15 mouse cellular contexts compared by ENCODE assay signal in genomic region chr5:73210127-73210970, GRCm38 (mm10). TPM values are rescaled to one million over a fixed set of nuclear protein-coding genes. Genes with fewer than 3 reads are reported as not detected.
DNase-seq lines count a peak whose midpoint lies in the region; ATAC-seq and TF ChIP-seq lines count a peak whose summit lies in the region.
"Had no signal": no experiment of that assay in that cellular context is flagged by ENCODE, and none has a peak within 500 bp of the region (broad histone marks: within the 10 kb centered on the region; RNA-seq: fewer than 3 reads in every experiment).

No protein-coding gene starts in this region.

- WGBS in forebrain, embryonic 14.5 days: 85% methylated on average over 22 of the region's 22 CpGs
- WGBS in forebrain, postnatal 0 days: 81% methylated on average over 22 of the region's 22 CpGs
- 83% methylated on average over 22 of the region's 22 CpGs for WGBS in liver, postnatal 0 days (ENCODE audit: insufficient replicate concordance)
- WGBS in liver, embryonic 12.5 days (ENCODE audit: insufficient replicate concordance): 87% methylated on average over 22 of the region's 22 CpGs

- TF ChIP-seq EP300 in liver, postnatal 0 days (IDR thresholded peaks at IDR 0.05; ENCODE audit: low read depth): no peak

- in situ Hi-C loops in ES-E14 (cut with MboI; ENCODE audit: low sequenced_read_pairs in 2 of 2, unreplicated experiment in 2 of 2): no loop called here

- no peak for DNase-seq in forebrain, embryonic 14.5 days (ENCODE audit: low spot score)
- DNase-seq in forebrain, postnatal 0 days: no peak
- no peak for DNase-seq in liver, postnatal 0 days
- DNase-seq in ES-E14 (ENCODE audit: low read depth, low spot score): no peak
- no peak for DNase-seq in retina, postnatal 1 day
- DNase-seq in urinary bladder, postnatal 36 days (ENCODE audit: low spot score in 2 of 2): no peak
- DNase-seq: cerebellum, adult 11 months; cerebellum, postnatal 36 days; heart, postnatal 36 days; layer of hippocampus, adult 9-11 months had no signal

- H3K9me3 ChIP-seq in forebrain, embryonic 14.5 days (replicated peaks; ENCODE audit: control insufficient read depth, low read length): no peaks in the 10 kb centered on the region
- no peaks in the 10 kb centered on the region for H3K9me3 ChIP-seq in forebrain, postnatal 0 days (ENCODE audit: low read length)
- no peaks in the 10 kb centered on the region for H3K9me3 ChIP-seq in liver, postnatal 0 days (ENCODE audit: low read length)
- no peaks in the 10 kb centered on the region for H3K9me3 ChIP-seq in liver, embryonic 12.5 days (replicated peaks)
- no peaks in the 10 kb centered on the region for H3K9me3 ChIP-seq in ES-E14 (ENCODE audit: control insufficient read depth, insufficient read depth, low read depth, low read length)
- H3K9me3 ChIP-seq: embryonic facial prominence, embryonic 12.5 days; lung, embryonic 15.5 days had no signal

- no peak for TF ChIP-seq CTCF in forebrain, postnatal 0 days (IDR thresholded peaks at IDR 0.05; ENCODE audit: low read depth)
- no peak for TF ChIP-seq CTCF in liver, postnatal 0 days (IDR thresholded peaks at IDR 0.05; ENCODE audit: low read depth)

- no peaks in the 10 kb centered on the region for H3K36me3 ChIP-seq in forebrain, embryonic 14.5 days (ENCODE audit: control insufficient read depth, insufficient read depth, low read length)
- H3K36me3 ChIP-seq in forebrain, postnatal 0 days (ENCODE audit: insufficient read depth): no peaks in the 10 kb centered on the region; the same call in 1 of the 2 replicates
- H3K36me3 ChIP-seq in liver, postnatal 0 days (replicated peaks; ENCODE audit: insufficient read depth, low read length): 0 out of 2 replicates have a peak, but pooled peaks cover 6% of the 10 kb centered on the region
- H3K36me3 ChIP-seq in liver, embryonic 12.5 days: peaks cover 18% of the 10 kb centered on the region
- peaks cover 2% of the 10 kb centered on the region; the same call in 1 of the 2 replicates for H3K36me3 ChIP-seq in ES-E14 (ENCODE audit: control insufficient read depth, insufficient read depth, low read length, poor library complexity, severe bottlenecking)

- H3K4me2 ChIP-seq in forebrain, embryonic 14.5 days (ENCODE audit: low read length): no peak overlapping the region
- H3K4me2 ChIP-seq in forebrain, postnatal 0 days (ENCODE audit: low read depth): no peak overlapping the region
- no peak overlapping the region for H3K4me2 ChIP-seq in liver, postnatal 0 days (ENCODE audit: low read depth, low read length)
- no peak overlapping the region for H3K4me2 ChIP-seq in liver, embryonic 12.5 days
- H3K4me2 ChIP-seq: embryonic facial prominence, embryonic 12.5 days; lung, embryonic 15.5 days had no signal

- H3K27me3 ChIP-seq in forebrain, embryonic 14.5 days (replicated peaks; ENCODE audit: control insufficient read depth, insufficient read depth, low read length): no peaks in the 10 kb centered on the region
- no peaks in the 10 kb centered on the region for H3K27me3 ChIP-seq in forebrain, postnatal 0 days (ENCODE audit: insufficient read depth, low read length)
- no peaks in the 10 kb centered on the region for H3K27me3 ChIP-seq in liver, postnatal 0 days (ENCODE audit: insufficient read depth, low read length)
- H3K27me3 ChIP-seq in liver, embryonic 12.5 days (replicated peaks): no peaks in the 10 kb centered on the region
- H3K27me3 ChIP-seq: embryonic facial prominence, embryonic 12.5 days; lung, embryonic 15.5 days had no signal

- H3K27ac ChIP-seq in forebrain, embryonic 14.5 days (ENCODE audit: low read depth, low read length): peak overlapping the region; percentile 27; the same call in 1 of the 2 replicates
- H3K27ac ChIP-seq in forebrain, postnatal 0 days (ENCODE audit: low read depth, low read length): no peak overlapping the region
- H3K27ac ChIP-seq in liver, postnatal 0 days (ENCODE audit: low read depth): peak overlapping the region; percentile 35; the same call in 1 of the 2 replicates
- no peak overlapping the region; the same call in 1 of the 2 replicates for H3K27ac ChIP-seq in liver, embryonic 12.5 days
- peak overlapping the region; percentile 26; the same call in 1 of the 2 replicates for H3K27ac ChIP-seq in ES-E14 (ENCODE audit: insufficient read depth, low read depth, low read length, poor library complexity, severe bottlenecking)
- H3K27ac ChIP-seq: embryonic facial prominence, embryonic 12.5 days; lung, embryonic 15.5 days had no signal

- no peak overlapping the region for H3K9ac ChIP-seq in forebrain, embryonic 14.5 days (ENCODE audit: low read length)
- no peak overlapping the region for H3K9ac ChIP-seq in forebrain, postnatal 0 days
- no peak overlapping the region for H3K9ac ChIP-seq in liver, postnatal 0 days (replicated peaks)
- H3K9ac ChIP-seq in liver, embryonic 12.5 days: no peak overlapping the region
- H3K9ac ChIP-seq in ES-E14 (ENCODE audit: insufficient read depth, low read depth, low read length, poor library complexity, severe bottlenecking): no peak overlapping the region
- H3K9ac ChIP-seq: embryonic facial prominence, embryonic 12.5 days; lung, embryonic 15.5 days had no signal

- H3K4me3 ChIP-seq in forebrain, embryonic 14.5 days (ENCODE audit: low read depth, low read length): no peak overlapping the region
- no peak overlapping the region for H3K4me3 ChIP-seq in forebrain, postnatal 0 days (ENCODE audit: low read depth, low read length)
- H3K4me3 ChIP-seq in liver, postnatal 0 days (ENCODE audit: low read depth, low read length): no peak overlapping the region
- H3K4me3 ChIP-seq in liver, embryonic 12.5 days: no peak overlapping the region
- H3K4me3 ChIP-seq in ES-E14 (ENCODE audit: insufficient read depth in 1 of 2, low read depth in 1 of 2, low read length in 2 of 2, poor library complexity in 1 of 2, severe bottlenecking in 1 of 2): no peak overlapping the region
- H3K4me3 ChIP-seq: embryonic facial prominence, embryonic 12.5 days; lung, embryonic 15.5 days had no signal

- peaks cover 18% of the 10 kb centered on the region; the same call in 1 of the 2 replicates for H3K4me1 ChIP-seq in forebrain, embryonic 14.5 days (ENCODE audit: control insufficient read depth, insufficient read depth, low read length)
- H3K4me1 ChIP-seq in forebrain, postnatal 0 days (ENCODE audit: insufficient read depth): 0 out of 2 replicates have a peak, but pooled peaks cover 4% of the 10 kb centered on the region
- H3K4me1 ChIP-seq in liver, postnatal 0 days (ENCODE audit: insufficient read depth): peaks cover 5% of the 10 kb centered on the region; the same call in 1 of the 2 replicates
- peaks cover 29% of the 10 kb centered on the region for H3K4me1 ChIP-seq in liver, embryonic 12.5 days
- H3K4me1 ChIP-seq in ES-E14 (ENCODE audit: control insufficient read depth in 2 of 2, insufficient read depth in 2 of 2, low read length in 2 of 2, poor library complexity in 1 of 2): peaks cover 21 to 25% of the 10 kb centered on the region in 2 experiments
- H3K4me1 ChIP-seq: lung, embryonic 15.5 days had no signal

- ATAC-seq in forebrain, embryonic 14.5 days: no peak
- no peak for ATAC-seq in forebrain, postnatal 0 days
- peak; percentile 41 for ATAC-seq in liver, postnatal 0 days
- no peak for ATAC-seq in liver, embryonic 12.5 days
- peak; percentile 29 for ATAC-seq in inflammation-experienced regulatory T-cells, adult 6 months
- ATAC-seq: hindbrain, embryonic 16.5 days had no signal

TF ChIP-seq in ES-E14, 5 proteins besides CTCF, POLR2A, EP300 and RAD21:
- TF ChIP-seq HCFC1 (IDR thresholded peaks at IDR 0.05; ENCODE audit: borderline replicate concordance, insufficient read depth, low read length) (no peak), CHD2 (IDR thresholded peaks at IDR 0.05; ENCODE audit: low read depth, low read length) (no peak), ZNF384 (IDR thresholded peaks at IDR 0.05; ENCODE audit: low read depth, low read length) (no peak), MAFK (IDR thresholded peaks at IDR 0.05; ENCODE audit: insufficient read depth, low read depth, low read length) (no peak), ZC3H11A (IDR thresholded peaks at IDR 0.05; ENCODE audit: borderline replicate concordance, low read depth, low read length) (no peak)
TF ChIP-seq in ES-E14: peak in this region for 0.

RNA-seq across cellular contexts. Expression of gene Fryl, which starts 46.1 kb away (rescaled TPM):
- polyA plus RNA-seq in forebrain, embryonic 14.5 days (2014; fragmentation: Nextera tagmentation; extraction: Ambion mirVana): 32.4 and 35.6 TPM in 2 replicates
- 46.9 and 53.6 TPM in 2 replicates for total RNA-seq in forebrain, postnatal 0 days (2014; rRNA removed)
- polyA plus RNA-seq in forebrain, postnatal 0 days (2015; fragmentation: Nextera tagmentation; extraction: Ambion mirVana): 10.8 and 17.7 TPM in 2 replicates
- polyA plus RNA-seq in liver, postnatal 0 days (2015; fragmentation: Nextera tagmentation; extraction: Ambion mirVana): 22.8 and 25.8 TPM in 2 replicates
- polyA plus RNA-seq in liver, embryonic 12.5 days (2016; fragmentation: Nextera tagmentation; extraction: Ambion mirVana): 46.3 and 50.6 TPM in 2 replicates
- 52.4 and 53.3 TPM in 2 replicates for total RNA-seq in ES-E14 (2012; rRNA removed)
- polyA plus RNA-seq in inflammation-experienced regulatory T-cells, adult 6 months (2017; shearing (Covaris generic)): 100 to 1,000 TPM in 2 of 3 experiments, 10 to 100 TPM in 1; 87.2 to 121 (median 114) TPM

Comparison
In these comparisons a context has a peak if more than half of its experiments do, and no peak if none do; other contexts are left out.
1. ATAC-seq: peak in liver, postnatal 0 days (single experiment) and inflammation-experienced regulatory T-cells, adult 6 months (single experiment); none in forebrain, embryonic 14.5 days (single experiment), forebrain, postnatal 0 days (single experiment) and liver, embryonic 12.5 days (single experiment).
2. H3K27ac ChIP-seq: peak in forebrain, embryonic 14.5 days (single experiment), liver, postnatal 0 days (single experiment) and ES-E14 (single experiment); none in forebrain, postnatal 0 days (single experiment) and liver, embryonic 12.5 days (single experiment).